Mouse (Mus musculus) C2C12 (cell line): ENCODE data around the gene Gm813. TPM values are rescaled to one million over a fixed set of nuclear protein-coding genes. Genes with fewer than 3 reads are reported as not detected.
"Not testable (repeated sequence)": the region's sequence is repeated elsewhere in the genome, so short reads cannot be mapped to it uniquely, and the experiment has no call there.

Experiments
- H3K27me3 ChIP-seq: one replicate; pipeline ENCODE4 v1.6.1; 2011; ENCODE audit not compliant: control insufficient read depth, insufficient read depth, insufficient read length
- H3K36me3 ChIP-seq: one replicate; pipeline ENCODE4 v1.6.1; 2011; ENCODE audit not compliant: control insufficient read depth, insufficient read depth
- H3K4me3 ChIP-seq: one replicate; pipeline ENCODE4 v1.5.1; 2011; ENCODE audit warnings: mild to moderate bottlenecking, control low read depth; ENCODE audit not compliant: poor library complexity, insufficient read depth, severe bottlenecking
- H3K79me2 ChIP-seq: one replicate; pipeline ENCODE4 v1.6.1; 2011; ENCODE audit not compliant: control insufficient read depth, insufficient read depth
- H3K79me3 ChIP-seq: one replicate; pipeline ENCODE4 v1.6.1; 2011; ENCODE audit warnings: low read depth, control low read depth
- H3ac ChIP-seq: one replicate; pipeline ENCODE3; 2011; ENCODE audit warnings: low read depth; ENCODE audit not compliant: control insufficient read depth, insufficient read length
- CEBPB ChIP-seq: IDR thresholded peaks from one replicate; pipeline ENCODE4 v1.6.1; 2011; ENCODE audit warnings: low read depth, mild to moderate bottlenecking, control low read depth, moderate library complexity
- CTCF ChIP-seq: IDR thresholded peaks from one replicate; pipeline ENCODE4 v1.5.1; 2011; ENCODE audit not compliant: control insufficient read depth, insufficient read depth, insufficient read length
- FOSL1 ChIP-seq: IDR thresholded peaks from one replicate; pipeline ENCODE4 v1.8.0; 2011; ENCODE audit warnings: mild to moderate bottlenecking, low read length; ENCODE audit not compliant: poor library complexity, insufficient read depth, severe bottlenecking
- MAX ChIP-seq: IDR thresholded peaks from one replicate; pipeline ENCODE4 v1.6.1; 2011; ENCODE audit warnings: mild to moderate bottlenecking, control low read depth
- MYOD1 ChIP-seq: IDR thresholded peaks from one replicate; pipeline ENCODE4 v1.6.1; 2011; ENCODE audit warnings: low read depth; ENCODE audit not compliant: control insufficient read depth, insufficient read length
- MYOG ChIP-seq: IDR thresholded peaks from one replicate; pipeline ENCODE4 v1.6.1; 2011; ENCODE audit not compliant: control insufficient read depth, insufficient read length; ENCODE audit errors: extremely low read depth
- USF1 ChIP-seq: IDR thresholded peaks from one replicate; pipeline ENCODE4 v1.6.1; 2011; ENCODE audit warnings: low read depth, mild to moderate bottlenecking, control low read depth, moderate library complexity
- long read RNA-seq, 2 experiments: library from polyadenylated mRNA; unstranded; transcript quantifications; one replicate each; pipeline ENCODE4 v2.0.0; 2019 to 2020
- polyA plus RNA-seq: library from polyadenylated mRNA; unstranded; fragments of >200 nt; fragmentation: generic; extraction: Trizol; gene quantifications from one replicate; pipeline ENCODE4 v1.2.1, GENCODE M21; 2012; ENCODE audit warnings: missing spikeins

The Gm813 gene
- polyA plus RNA-seq, result not detected
- long read RNA-seq, experiment 1, result 0 reads
- long read RNA-seq, experiment 2, result 0 reads

DNA sequence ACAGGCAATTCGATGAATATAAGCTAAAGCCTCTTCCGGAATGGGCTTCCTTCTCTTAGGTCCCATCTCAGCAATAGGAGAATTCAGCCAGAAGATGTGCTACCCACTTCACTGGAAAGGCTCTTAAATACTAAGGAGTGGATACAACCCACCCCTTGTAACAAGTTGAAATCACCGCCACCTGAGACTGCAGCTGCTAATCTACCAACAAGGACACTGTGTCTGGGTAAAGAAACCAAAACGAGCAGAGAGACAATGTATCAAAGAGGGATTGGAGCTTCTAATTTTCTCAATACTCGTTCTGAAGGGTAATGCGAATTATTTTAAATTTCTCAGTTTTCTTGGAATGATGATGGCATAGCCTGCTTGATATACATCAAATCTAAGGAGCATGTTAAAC is at the start of gene Gm813:
Gene Gm813 (minus strand): TSS at position 101 of the 400 bp plus-strand sequence.
- Histone ChIP-seq H3K4me3 (no peak within 1 kb of the TSS), H3K79me3 (no peaks in the 10 kb centered on the region), H3K79me2 (no peaks in the 10 kb centered on the region), H3ac (no peak within 1 kb of the TSS), H3K27me3 (no peaks in the 10 kb centered on the region), H3K36me3 (no peaks in the 10 kb centered on the region)
- TF ChIP-seq MYOD1 (no peak), USF1 (no peak), MAX (no peak), FOSL1 (no peak), CTCF (no peak), MYOG (no peak), CEBPB (no peak)

DNA sequence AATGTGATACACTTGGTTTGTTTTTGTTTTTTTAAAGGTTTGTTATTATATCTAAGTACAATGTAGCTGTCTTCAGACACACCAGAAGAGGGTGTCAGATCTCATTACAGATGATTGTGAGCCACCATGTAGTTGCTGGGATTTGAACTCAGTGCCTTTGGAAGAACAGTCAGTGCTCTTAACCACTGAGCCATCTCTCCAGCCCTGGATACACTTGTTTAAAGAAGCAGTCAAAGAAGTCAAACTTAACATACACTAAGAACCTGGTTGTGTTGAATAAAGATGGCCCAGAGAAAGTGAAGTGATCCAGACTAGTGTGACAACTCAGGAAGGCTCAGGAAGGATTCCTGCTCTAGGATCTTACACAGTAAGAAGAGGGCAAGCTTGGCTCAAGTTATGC is 48.4 kb upstream of the Gm813 start:
- not testable (repeated sequence) for H3K79me2 ChIP-seq, H3K27me3 ChIP-seq, H3K4me3 ChIP-seq, H3ac ChIP-seq, H3K79me3 ChIP-seq, H3K36me3 ChIP-seq

DNA sequence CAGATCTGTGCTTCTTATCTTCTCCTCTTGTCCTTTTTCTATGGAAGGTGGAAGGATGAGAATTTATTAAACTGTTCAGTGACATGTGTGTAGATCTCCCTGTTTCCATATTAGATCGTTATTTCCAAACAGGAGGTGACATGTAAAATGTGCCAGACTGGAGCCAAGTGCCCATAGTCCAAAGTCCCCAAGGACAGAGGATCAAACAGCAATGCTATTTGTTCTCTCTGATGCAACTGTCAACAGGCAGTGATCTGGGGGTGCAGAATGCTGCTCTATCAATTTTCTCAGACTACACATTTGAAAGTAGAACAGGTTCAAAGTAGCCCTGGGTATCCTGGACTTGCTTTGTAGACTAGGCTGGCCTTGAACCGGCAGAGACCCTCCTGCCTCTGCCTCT is 47.0 kb upstream of the Gm813 start:
- TF ChIP-seq MYOG (no peak), MYOD1 (no peak), MAX (no peak), USF1 (no peak), CTCF (no peak), FOSL1 (no peak), CEBPB (no peak)
- no peak overlapping the region for H3K4me3 ChIP-seq
- no peaks in the 10 kb centered on the region for H3K27me3 ChIP-seq
- no peaks in the 10 kb centered on the region for H3K79me3 ChIP-seq
- no peak overlapping the region for H3ac ChIP-seq
- H3K79me2 ChIP-seq, result no peaks in the 10 kb centered on the region
- no peaks in the 10 kb centered on the region for H3K36me3 ChIP-seq

DNA sequence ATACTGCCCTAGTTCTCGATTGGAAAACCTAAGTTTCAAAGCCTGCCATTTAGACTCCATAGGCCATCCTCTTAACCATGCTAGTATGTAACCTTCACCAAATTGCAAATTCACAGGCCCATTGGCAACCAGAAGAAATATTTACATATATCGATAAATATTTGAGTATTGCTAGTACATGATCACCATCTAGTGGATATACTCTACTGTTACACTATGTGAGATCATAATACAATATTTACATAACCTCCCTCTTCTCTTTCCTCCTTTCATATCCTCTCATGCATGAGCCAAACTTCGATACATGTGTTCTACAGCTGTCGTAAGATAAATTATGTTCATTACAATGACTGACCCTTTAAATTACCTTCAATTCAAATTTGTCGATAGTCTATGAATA is 46.2 kb upstream of the Gm813 start:
- no peaks in the 10 kb centered on the region for H3K79me3 ChIP-seq
- no peaks in the 10 kb centered on the region for H3K36me3 ChIP-seq
- no peak for TF ChIP-seq MYOD1
- TF ChIP-seq FOSL1, result no peak
- TF ChIP-seq CEBPB, result no peak
- TF ChIP-seq CTCF, result no peak
- no peak for TF ChIP-seq MAX
- no peak for TF ChIP-seq USF1
- TF ChIP-seq MYOG, result no peak
- H3ac ChIP-seq, result no peak overlapping the region
- H3K79me2 ChIP-seq, result no peaks in the 10 kb centered on the region
- H3K27me3 ChIP-seq, result peaks cover 3% of the 10 kb centered on the region
- no peak overlapping the region for H3K4me3 ChIP-seq

DNA sequence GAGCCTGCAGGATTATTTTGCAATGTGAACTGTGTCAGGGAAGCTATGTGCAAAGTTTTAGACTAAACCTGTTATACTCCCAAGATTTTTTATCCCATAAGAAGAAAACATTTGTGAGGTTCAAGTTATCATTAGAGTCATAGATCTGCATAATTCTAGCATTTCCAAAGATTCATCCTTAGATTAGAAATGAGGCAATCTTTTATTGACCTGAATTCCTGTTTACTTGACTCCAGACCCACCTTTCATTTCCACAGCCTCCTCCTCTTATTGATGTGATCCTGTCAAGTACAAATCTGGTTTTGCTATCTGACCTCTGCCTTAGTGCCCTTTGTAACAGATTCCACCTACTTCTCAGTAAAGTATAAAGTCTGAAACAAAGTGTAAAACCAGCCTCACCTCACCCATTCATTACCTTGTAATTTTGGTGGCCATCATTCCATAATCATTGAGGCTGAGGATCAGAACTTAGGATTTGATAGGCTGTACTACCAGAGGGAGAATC is 45.6 kb upstream of the Gm813 start:
- Histone ChIP-seq H3K36me3 (no peaks in the 10 kb centered on the region), H3ac (no peak overlapping the region)

DNA sequence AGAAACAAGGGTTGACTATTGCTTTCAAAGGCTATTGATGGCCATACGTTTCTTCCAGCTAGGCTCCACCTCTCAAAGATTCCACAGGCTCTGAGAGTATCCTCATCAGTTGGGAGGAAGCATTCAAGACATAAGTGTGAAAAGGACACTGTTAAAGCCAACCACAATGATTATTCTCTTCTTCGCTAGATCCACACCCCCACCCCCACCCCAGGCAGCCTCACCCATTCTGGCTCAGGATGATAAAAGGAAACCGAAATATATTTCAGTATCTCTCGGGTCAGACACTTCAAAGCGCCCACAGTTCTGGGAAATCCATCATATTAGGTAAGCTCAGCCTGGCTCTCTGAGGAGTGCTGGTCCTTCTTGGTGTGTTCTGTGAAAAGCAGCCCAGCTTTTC is 45.0 kb upstream of the Gm813 start:
- no peaks in the 10 kb centered on the region for H3K79me2 ChIP-seq
- no peaks in the 10 kb centered on the region for H3K36me3 ChIP-seq
- peaks cover 7% of the 10 kb centered on the region for H3K27me3 ChIP-seq
- H3ac ChIP-seq, result no peak overlapping the region
- no peak for TF ChIP-seq CTCF
- TF ChIP-seq MYOD1, result no peak
- TF ChIP-seq CEBPB, result no peak
- TF ChIP-seq FOSL1, result no peak
- TF ChIP-seq USF1, result no peak
- TF ChIP-seq MYOG, result no peak
- TF ChIP-seq MAX, result no peak
- no peak overlapping the region for H3K4me3 ChIP-seq
- H3K79me3 ChIP-seq, result no peaks in the 10 kb centered on the region

More for the DNA sequence above, 45.6 kb upstream of the Gm813 start:
- no peaks in the 10 kb centered on the region for H3K79me3 ChIP-seq
- peaks cover 7% of the 10 kb centered on the region for H3K27me3 ChIP-seq
- H3K79me2 ChIP-seq, result no peaks in the 10 kb centered on the region
- TF ChIP-seq FOSL1 (no peak), MYOG (no peak), CTCF (no peak), MAX (no peak), CEBPB (no peak)
- H3K4me3 ChIP-seq, result no peak overlapping the region
